Mouse (Mus musculus): ENCODE measurements around the gene Luc7l. TPM values are rescaled to one million over a fixed set of nuclear protein-coding genes. Genes with fewer than 3 reads are reported as not detected.

Luc7l gene
- polyA plus RNA-seq (2015; fragmentation: Illumina TruSeq; extraction: RNeasy Lipid Tissue Mini Kit (QIAGEN cat#74804); ENCODE audit: low read depth, low replicate concordance): 61.8 TPM

GRCm38 (mm10) chr17:26252539-26253251, at the start of gene Luc7l:
TSS of gene Luc7l (plus strand) at chr17:26252896.

GRCm38 (mm10) chr17:26207686-26208085, 45.0 kb upstream of the Luc7l start, which contains the start of gene Arhgdig:
TSS of gene Arhgdig (minus strand) at chr17:26207786.

GRCm38 (mm10) chr17:26244101-26244841, 8.4 kb upstream of the Luc7l start, which contains the start of gene Fam234a:
TSS of gene Fam234a (minus strand) at chr17:26244242.

Other genes with a start within 250 kb of the Luc7l start
- 54.5 TPM for gene Rab11fip3, start 183.3 kb upstream of the Luc7l start, polyA plus RNA-seq (2015; fragmentation: Illumina TruSeq; extraction: RNeasy Lipid Tissue Mini Kit (QIAGEN cat#74804); ENCODE audit: low read depth, low replicate concordance)
- 35.9 TPM for gene Decr2, start 162.6 kb upstream of the Luc7l start, polyA plus RNA-seq (2015; fragmentation: Illumina TruSeq; extraction: RNeasy Lipid Tissue Mini Kit (QIAGEN cat#74804); ENCODE audit: low read depth, low replicate concordance)
- gene Nme4, start 157.3 kb upstream of the Luc7l start, polyA plus RNA-seq (2015; fragmentation: Illumina TruSeq; extraction: RNeasy Lipid Tissue Mini Kit (QIAGEN cat#74804); ENCODE audit: low read depth, low replicate concordance): 4.6 TPM
- 11.9 TPM for gene Tmem8, start 139.6 kb upstream of the Luc7l start, polyA plus RNA-seq (2015; fragmentation: Illumina TruSeq; extraction: RNeasy Lipid Tissue Mini Kit (QIAGEN cat#74804); ENCODE audit: low read depth, low replicate concordance)
- 130 TPM for gene Mrpl28, start 129.4 kb upstream of the Luc7l start, polyA plus RNA-seq (2015; fragmentation: Illumina TruSeq; extraction: RNeasy Lipid Tissue Mini Kit (QIAGEN cat#74804); ENCODE audit: low read depth, low replicate concordance)
- gene Axin1, start 114.2 kb upstream of the Luc7l start, polyA plus RNA-seq (2015; fragmentation: Illumina TruSeq; extraction: RNeasy Lipid Tissue Mini Kit (QIAGEN cat#74804); ENCODE audit: low read depth, low replicate concordance): 19.8 TPM
- gene Pdia2, start 53.8 kb upstream of the Luc7l start, polyA plus RNA-seq (2015; fragmentation: Illumina TruSeq; extraction: RNeasy Lipid Tissue Mini Kit (QIAGEN cat#74804); ENCODE audit: low read depth, low replicate concordance): 0.55 TPM
- gene Rgs11, start 49.9 kb upstream of the Luc7l start, polyA plus RNA-seq (2015; fragmentation: Illumina TruSeq; extraction: RNeasy Lipid Tissue Mini Kit (QIAGEN cat#74804); ENCODE audit: low read depth, low replicate concordance): 56.2 TPM
- 128 TPM for gene Arhgdig, start 45.1 kb upstream of the Luc7l start, polyA plus RNA-seq (2015; fragmentation: Illumina TruSeq; extraction: RNeasy Lipid Tissue Mini Kit (QIAGEN cat#74804); ENCODE audit: low read depth, low replicate concordance)
- 16.9 TPM for gene Fam234a, start 8.7 kb upstream of the Luc7l start, polyA plus RNA-seq (2015; fragmentation: Illumina TruSeq; extraction: RNeasy Lipid Tissue Mini Kit (QIAGEN cat#74804); ENCODE audit: low read depth, low replicate concordance)
- 13.5 TPM for gene Neurl1b, start 161.9 kb downstream of the Luc7l start, polyA plus RNA-seq (2015; fragmentation: Illumina TruSeq; extraction: RNeasy Lipid Tissue Mini Kit (QIAGEN cat#74804); ENCODE audit: low read depth, low replicate concordance)

Measured in brain, adult 10 weeks (tissue).